Mouse (Mus musculus) adipocyte (in vitro differentiated cells): Measurements from ENCODE around the gene Nhsl2.

Source experiments
- DNase-seq: peaks from one replicate; pipeline ENCODE4 v3.0.0-alpha.2; 2016; ENCODE audit warnings: low spot score

The Nhsl2 gene

DNA sequence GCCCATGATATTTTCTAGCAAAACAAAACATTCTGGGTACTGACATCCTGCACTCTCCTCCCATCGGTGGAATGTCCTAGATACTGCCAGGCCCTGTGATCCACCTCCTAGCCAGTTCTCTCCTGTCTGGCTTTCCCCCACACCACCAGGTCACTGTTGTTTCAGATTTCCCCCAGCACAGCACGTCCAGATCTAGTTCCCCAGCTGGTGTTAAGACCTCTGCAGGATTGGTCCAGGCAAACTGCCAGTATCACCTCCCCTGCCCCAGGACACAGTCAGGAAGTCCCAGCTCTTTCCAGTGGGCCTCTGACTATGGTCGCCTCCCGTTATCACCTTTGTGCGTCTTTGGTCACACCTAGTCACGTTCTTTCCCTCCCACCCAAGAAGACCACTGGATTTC, 134.5 kb downstream of the Nhsl2 start:
- no peak for DNase-seq

DNA sequence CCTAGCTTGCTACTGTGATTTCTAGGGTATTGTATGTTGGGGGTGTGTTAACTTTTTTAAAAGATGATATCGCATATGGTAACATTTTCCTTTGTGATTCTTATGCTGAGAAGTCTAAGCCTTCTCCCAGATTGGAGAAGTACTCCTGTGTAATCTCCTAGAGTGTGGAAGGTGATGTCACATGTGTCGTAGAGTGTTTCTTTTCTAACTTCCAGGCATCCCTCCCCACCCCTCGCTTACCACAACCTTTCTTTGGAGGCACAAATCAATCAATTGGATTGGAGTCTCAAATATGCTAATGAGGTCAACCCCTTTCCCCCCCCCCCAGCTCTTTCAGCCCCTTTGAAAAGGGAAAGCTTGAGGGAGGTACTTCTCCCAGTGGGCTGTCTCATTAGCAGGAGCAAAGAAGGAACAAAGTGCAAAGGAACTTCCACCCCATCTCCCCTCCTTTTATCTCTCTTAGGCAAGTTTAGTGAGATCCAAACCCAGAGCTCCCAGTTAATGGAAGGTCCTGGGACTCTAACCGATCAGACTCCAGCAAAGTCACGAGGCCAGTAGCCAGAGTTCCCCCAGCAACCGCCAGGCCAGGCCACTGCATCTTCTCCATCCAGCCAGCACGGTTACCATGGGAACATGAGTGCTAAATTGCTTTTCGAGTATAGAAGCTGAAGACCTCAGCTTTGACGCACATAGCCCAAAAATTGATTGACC, 137.6 kb downstream of the Nhsl2 start:
- no peak for DNase-seq

DNA sequence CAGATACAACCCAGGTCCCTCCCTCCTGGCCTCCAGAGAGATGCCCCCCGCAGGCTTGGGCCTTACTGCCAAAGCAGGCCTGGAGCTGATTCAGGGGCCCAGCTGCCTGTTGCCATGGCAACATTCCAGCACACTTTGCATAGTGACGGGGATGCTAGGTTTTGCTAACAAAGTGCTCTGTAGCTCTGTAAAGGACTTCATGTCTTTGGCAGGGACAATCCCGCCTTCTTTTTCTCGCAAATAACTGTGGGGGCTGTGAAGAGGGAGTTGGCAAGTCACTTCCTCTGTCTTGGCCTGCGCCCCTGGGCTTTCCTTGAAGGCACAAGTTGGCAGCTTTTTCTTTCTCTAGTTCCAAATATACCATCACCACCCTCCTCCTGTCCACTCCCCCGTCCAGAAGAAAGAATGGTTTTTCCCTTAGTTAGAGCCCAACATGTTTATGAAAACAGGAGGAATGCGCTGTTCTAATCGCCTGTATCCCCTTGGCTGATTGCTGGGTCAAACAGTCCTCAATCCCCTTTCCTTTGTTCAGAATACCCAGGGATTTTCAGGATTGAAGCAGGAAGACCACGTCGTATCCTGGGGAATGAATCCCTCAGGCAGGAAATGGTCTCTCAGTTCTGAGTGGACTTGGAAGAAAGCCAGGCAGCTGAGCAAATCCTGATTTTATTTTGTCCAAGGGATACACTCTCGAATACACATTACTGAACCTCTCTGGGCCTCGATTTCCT, 144.8 kb downstream of the Nhsl2 start:
- DNase-seq = peak; percentile 40

DNA sequence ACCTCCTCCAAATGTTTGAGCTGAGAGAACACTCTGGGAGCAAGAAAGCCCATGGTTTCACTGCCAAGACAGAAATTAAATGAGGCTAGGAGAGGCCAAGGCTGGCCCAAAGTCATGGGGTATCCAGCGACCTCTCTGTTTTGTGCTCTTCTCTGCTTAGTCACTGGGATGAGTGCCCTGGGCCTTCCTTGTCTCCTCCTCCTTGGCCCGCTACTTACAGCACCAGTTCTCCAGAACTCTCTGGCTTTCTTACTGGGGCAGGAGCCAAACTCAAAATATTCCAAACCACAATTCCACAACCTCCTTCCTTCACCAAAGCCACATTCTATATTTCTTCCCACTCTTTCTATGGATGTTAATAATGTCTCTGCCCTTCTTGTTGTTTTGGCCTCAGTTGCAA, 147.5 kb downstream of the Nhsl2 start:
- peak; percentile 53 for DNase-seq

DNA sequence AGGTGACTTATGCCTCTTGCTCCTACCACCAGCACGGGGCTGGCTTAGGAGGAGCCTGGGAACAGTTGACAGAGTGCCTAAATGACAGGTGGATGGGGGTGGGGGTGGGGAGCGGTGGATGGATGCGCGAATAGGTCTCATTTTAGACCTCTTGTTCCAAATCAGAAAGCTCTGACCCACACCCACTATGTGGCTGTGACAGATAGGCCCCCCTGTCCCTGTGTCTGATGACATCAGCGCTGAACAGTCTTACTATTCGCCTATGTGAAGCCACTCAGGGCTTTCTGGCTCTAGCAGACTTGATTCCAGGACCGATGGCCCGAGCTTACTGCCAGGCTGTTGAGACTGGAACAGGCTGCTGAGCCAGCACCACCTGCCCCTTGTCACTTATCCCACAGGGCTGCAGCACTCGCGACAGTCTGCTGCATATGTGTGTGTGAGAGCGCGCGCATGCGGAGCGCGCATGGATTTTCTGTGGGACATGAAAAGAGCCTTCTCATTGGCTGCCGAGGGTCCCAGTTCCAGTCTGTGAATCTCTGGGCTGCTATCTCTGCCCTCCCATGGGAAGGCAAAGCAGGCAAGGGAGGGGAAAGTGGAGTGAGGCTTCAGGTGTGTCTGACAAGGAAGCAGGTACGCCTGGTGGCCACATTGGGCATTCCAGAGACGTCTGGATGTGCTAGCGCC, 154.6 kb downstream of the Nhsl2 start:
- DNase-seq = no peak

DNA sequence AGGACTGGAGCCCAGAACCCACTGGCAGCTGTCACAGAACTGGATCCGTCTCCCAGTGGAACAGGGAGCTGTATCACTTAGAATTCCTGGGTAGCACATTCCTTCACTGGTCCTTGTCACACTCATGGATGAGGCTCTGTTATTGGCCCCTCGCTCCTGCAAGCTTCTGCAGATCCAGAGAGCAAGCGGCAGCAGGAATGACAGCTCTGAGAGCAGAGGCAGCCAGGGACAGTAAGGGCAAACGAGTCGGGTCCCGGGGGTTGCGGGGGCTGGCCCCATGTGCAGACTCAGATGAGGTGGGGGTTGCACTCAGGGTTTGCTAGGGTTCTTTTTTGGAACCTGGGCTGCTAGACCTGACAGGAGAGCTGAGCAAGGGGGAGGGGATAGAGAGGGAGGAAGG, 155.2 kb downstream of the Nhsl2 start:
- peak; percentile 13 for DNase-seq

DNA sequence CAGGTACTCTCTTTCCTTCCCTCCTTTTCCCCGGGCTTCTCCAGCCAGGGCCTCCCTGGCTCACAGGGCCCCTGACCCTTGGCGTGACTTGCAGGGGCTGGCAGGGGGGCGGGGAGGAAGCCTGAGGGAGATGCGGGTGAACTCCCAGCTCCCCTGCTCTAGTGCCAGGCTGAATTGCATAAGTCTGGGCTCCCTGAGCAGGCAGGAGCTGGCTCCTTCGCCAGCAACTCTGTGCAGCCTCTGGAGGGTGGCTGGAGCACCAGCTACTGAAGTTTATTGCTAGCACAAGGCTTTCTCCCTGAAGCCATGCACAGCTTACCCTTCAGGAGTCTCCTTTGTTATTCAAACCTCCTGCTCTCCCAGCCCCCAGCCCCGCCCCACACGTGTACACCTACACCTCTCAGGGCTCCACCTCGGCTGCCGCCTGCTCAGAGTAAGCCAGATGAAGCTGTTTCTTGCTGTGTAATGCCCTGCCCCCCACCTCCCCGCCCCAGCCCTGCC, 156.0 kb downstream of the Nhsl2 start:
- peak; percentile 69 for DNase-seq

DNA sequence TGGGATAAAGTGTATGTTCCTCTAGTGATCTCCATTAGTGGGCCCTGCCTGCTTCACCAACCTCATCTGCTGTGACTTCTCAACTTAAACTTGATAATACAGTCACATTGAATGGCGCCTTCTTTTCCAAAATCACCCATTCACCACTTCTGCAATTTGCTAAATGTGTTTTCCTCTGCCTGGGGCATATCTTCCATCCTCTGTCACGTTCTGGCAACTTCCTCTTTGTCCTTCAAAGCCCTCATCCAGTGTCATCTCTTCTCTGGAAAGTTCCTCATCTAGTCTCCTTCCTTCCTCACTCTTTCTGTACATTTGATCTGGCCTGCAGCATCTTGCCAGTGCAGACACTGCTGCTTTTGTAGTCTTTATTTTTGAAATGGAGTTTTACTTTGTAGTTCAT, 158.8 kb downstream of the Nhsl2 start:
- no peak for DNase-seq

DNA sequence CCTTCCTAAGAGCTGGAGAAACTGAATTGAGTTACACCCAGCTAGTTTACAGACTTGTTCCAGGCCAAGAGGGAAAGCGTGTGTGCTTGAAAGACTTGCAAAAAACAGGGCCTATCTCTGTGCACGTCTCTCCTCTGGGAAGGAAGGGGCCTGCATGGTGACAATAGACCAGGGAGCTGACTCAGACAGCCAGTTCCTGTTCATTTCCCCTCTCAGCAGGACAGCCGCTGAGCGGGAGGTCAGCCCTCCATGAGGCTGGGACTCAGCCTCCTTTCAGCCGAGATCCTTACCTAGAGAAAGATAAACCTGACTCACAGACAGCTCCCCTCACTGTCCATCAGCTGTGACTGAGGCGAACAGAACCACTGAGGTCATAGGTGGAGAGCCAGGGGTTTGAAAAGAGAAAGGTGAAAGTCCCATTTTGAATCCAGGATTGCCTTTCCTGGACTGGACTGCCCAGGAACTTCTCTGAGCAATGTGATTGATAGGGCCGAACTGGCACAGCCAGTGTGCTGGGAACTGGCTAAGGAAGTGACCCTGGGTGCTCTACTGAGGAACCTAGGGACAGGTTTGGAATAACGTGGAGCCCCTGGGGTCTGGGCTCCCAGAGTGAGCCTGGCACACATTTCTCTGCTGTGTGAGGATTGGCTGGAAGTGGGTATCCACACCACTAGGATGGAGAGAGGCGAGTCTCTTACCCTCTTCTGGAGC, 168.2 kb downstream of the Nhsl2 start:
- DNase-seq = no peak

DNA sequence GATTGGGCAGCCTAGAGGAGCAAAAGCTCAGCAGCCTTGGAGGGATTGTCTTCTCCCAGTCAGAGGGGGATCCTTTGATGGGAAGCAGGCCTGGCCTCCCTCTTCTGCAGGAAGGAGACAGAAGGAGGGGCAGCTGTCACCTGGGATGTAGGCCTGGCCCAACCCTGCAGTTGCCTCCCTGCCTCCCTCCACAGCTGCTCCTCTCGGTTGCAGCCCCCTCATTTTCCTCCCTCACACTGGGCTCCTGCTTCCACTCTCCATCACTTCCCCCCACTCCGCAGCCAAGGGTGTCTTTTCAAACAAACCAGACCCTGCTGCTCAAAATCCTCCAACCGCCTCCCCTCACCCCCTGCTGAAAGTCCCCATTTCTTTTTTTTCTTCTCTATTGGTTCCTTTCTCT, 169.7 kb downstream of the Nhsl2 start:
- no peak for DNase-seq

DNA sequence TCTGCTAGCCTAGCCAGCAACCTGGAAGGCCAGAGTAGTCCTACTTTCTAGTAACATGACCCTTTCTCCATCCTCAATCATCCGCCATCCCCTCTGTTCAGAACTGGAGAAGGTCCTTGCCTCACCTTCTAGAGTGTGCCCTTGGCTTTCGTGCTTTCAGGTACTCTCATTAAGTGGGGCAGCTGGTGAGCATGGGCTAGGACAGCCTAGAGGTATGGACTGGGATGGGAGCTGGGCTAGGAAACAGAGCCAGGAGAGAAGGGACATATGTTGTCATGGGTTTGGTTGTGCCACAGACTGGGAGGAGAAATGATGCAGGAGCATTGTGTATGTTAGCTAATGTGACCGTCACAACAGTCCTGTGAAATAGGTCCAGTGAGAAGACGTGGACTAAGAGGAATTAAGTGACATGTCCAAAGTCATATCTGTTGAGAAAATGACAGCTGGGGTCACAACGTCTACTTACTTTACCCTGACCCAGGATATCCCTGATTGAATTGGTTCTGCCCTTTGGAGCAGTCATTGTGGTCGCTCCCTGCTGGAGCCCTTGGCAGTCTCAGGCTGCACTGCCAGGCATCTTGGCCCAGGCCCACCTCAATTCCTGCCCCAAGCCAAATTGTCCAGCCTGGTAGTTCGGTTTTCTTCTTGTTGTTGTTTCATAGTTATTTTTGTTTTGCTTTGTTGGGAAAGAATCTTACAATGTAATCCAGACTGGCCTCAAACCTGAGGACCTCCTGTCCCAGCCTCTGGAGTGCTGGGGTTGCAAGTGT, 170.5 kb downstream of the Nhsl2 start:
- peak; percentile 44 for DNase-seq

DNA sequence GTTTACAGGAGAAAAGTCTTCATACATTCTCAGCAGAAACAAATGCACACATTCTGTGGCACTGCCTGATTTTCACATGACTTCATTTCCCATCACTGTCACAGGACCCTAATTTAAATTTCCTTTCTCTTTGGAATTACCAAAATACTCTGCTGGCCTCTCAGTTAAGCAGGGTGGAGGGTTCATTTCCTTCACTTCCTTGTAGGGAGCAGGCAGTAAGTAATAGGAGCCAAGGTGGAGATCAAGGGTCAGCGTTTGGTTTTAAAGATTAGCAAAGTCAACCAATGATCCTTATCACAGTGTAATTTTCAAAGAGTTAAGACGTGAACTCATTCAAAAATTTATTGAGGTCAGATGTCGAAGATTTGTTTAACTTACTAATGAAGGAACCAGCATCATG, 175.8 kb downstream of the Nhsl2 start:
- no peak for DNase-seq

DNA sequence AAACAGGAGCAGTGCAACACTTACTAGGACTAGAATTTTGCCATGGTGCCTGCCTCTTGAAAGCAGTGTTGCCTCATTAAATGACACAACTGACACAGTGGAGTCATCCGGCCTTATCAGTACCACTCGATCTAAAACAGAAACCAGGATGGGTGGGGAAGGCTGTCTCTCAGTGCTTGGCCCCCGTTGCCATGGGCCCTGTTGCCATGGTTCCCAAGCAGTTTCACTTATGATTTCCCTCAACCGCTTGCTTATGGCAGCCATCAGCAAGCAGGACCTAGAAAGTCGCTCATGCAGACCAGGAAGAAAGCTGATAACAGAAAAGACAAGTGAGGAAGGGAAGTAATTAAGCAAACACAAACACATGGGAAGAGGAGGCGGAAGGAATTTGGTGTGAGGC, 182.7 kb downstream of the Nhsl2 start:
- DNase-seq = no peak

DNA sequence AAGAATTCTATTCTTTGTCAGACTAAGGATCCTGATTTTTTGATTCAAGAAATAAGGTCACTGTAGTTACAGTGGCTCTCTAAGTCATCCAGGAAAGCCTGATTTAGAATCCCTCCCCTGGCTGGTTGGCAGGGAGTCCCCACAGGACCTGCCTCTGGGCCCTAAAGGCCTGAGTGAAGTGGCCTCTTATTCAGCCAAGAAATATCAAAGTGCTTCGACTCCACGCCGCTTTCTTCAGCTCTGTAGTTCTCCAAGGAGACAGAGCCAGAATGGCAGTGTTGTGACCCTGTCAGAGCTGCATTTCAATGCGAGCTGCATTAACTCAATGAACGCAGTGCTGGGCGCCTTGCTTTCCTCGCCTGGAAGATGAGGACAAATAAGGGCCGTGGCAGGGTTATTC, 183.2 kb downstream of the Nhsl2 start:
- no peak for DNase-seq

DNA sequence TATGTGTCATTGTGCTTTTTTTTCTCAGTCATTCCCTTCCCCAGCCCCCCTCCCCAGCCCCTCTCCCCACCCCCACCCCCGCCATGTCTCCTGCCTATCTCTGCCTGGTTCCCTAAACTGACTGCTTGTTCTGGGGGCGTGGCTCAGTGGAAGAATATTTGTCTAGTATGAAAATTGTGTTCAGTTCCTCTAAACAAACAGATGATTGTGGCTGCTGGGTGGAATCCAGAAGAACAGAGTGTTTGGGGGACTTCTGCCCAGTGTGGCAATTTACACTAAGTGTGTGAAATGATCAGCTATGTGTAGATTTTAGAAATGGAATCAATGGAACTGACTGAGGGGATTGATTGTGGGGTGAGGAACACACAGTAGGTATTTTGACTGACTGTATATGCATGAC, 184.4 kb downstream of the Nhsl2 start:
- no peak for DNase-seq

DNA sequence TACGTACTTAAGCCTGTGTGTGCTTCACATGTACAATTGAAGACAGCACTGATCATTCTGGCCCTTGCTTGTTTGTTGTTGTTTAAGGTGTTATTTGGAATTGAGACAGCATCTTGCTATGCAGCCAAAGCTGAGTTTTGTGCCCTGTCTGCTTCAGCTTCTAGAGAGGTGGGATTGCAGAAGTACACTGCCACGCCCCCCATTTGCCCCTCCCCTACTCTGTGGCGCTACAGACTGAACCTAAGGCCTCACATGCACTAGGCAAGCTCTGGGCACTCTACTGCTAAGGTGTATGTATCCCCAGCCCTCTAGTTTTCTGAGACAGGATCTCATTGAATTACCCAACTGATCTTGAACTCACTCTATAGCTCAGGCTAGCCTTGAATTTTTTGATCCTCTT, 186.5 kb downstream of the Nhsl2 start:
- DNase-seq = no peak

DNA sequence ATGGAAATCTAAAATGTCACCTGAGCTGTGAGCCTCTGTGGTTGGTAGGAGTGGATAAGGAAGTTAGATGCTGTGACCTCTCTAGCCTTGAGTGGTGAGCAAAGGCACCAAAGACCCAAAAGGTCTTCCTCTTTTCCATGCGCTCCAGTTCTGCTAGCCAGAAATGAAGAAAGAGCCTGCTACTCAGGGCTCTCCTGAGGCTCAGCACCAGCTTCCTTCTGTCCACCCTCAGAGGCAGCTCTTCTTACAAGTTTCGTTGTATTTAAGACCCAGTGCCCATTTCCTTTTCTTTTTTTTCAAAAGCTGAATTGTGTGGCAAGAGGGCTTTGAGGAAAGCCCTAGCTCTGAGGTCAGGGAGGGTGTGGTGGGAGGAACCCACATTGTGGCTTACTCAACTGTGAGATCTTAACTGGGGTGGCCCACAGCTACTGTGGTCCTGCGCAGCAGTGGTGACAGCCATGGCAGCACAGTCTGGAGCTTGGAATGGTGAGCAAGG, 187.7 kb downstream of the Nhsl2 start:
- no peak for DNase-seq

DNA sequence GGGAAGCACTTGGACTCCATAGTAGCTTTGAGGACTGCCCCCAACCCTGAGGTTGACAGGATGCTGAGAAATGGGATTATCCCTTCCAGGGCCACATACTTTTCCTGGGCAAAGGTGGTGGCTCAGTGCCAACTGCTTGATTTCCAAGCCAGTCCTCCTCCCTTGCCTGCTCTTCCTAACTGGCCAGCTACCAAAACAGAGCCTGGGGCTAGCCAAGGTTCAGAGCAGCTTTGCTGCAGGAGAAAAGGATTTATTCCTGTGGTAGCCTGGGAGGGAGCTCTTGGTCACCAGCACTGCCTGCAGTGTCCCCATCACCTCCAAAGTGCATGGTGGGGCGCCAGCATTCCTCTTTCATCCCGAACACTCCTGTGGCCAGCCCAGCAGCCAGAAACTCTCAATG, 188.3 kb downstream of the Nhsl2 start:
- peak; percentile 89 for DNase-seq

DNA sequence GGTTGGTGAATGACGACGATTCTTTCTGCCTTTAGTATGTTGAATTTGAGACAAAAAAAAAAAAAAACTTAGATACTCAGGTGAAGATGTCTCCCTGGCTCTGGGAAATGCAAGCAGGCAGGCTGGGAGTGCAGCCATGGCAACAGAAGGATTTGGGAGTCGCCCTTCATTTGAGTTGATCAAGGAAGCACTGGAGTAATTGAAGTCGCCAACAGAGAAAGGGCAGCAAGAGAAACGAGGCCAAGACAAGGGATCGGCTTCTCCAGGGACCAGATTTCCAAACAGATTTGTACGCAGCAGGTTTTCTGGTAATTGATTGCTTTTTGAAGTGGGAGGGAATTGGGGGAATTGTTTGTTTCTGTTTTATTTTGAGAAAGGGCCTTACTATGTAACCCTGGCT, 192.4 kb downstream of the Nhsl2 start:
- DNase-seq = no peak

DNA sequence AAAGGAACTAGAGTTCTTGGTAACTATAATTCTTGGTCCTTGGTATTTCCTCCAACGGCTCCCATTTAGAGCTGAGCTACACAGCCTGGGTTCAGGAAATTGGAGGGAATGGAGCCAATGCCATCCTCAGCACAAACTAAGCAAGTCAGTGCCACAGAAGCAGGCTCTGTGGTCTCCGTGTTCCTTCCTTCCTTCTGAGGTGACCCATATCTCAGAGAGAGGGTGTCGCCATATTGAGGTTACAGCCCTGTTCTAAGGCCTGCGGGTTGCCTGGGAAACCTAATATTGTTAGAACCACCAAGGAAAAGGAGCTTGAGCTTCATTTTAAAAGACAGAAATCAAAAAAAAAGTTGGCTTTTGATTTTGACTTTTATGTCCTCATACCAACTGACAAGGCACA, 193.2 kb downstream of the Nhsl2 start:
- DNase-seq = no peak

DNA sequence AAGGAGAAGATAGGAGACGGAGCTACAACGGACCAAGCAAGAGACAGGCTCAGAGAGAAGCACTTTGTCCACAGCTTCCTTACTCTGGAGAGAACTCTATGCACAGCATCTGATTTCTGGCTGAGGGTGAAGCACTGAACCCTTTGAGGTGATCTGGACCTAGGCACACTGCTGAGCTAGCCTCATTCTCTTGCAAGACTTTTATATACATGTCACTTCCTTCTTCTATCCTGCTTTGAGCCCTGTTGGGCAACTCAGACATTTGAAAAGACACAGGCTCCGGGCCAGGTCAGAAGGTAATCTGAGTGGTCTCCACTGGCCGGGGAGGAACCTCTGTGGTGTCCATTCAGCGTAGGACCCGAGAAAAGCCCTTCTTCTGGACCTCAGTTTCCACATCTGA, 201.4 kb downstream of the Nhsl2 start:
- DNase-seq = no peak

DNA sequence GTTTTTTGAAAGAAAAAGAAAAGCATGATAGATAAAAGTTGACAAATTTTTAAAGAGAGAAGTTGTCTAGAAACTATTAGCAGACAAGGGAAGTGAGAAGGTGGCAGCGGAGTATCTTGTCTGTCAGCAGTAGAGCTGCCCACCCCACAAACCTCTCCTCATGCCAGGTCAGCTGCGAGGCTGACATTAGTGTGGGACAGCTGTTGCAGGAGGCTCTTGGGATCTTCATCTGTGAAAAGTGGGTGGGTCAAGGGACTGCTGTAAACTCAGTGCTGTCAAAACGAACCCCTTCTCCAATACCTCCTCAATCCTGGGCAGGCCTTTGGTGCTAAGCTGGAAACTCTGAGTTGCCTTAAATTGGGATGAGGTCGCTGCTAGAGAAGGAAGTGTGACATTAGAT, 202.0 kb downstream of the Nhsl2 start:
- DNase-seq = no peak
